Mouse (Mus musculus): ENCODE measurements at regions not wholly inside any gene's neighbourhood (a gene's known extent, or its start where the extent isn't known, plus 50 kb on each side); places are given as distances from the start of the nearest gene placed in this dataset.

- no peak overlapping the region for H3K4me3 ChIP-seq
- H3K36me3 ChIP-seq (replicated peaks), result no peaks in the 10 kb centered on the region
- no peak for DNase-seq (ENCODE audit: low spot score)
- H3K27me3 ChIP-seq (replicated peaks; ENCODE audit: low read depth, poor library complexity, severe bottlenecking), result 0 out of 2 replicates have a peak, but pooled peaks cover 8% of the 10 kb centered on the region
- no peaks in the 10 kb centered on the region for H3K9me3 ChIP-seq
- peaks cover 19% of the 10 kb centered on the region for H3K4me1 ChIP-seq
- 76% methylated on average over 9 of the region's 9 CpGs for WGBS
- H3K27ac ChIP-seq (replicated peaks), result no peak overlapping the region
These were observed 89.2 kb downstream of the Tmem170b start for GRCm38 (mm10) chr13:41694749-41695419.

- peak; percentile 56 for DNase-seq (ENCODE audit: low spot score)
- H3K27ac ChIP-seq (replicated peaks), result no peak overlapping the region
- H3K4me3 ChIP-seq, result no peak overlapping the region
- H3K36me3 ChIP-seq (replicated peaks), result no peaks in the 10 kb centered on the region
- H3K4me1 ChIP-seq, result peaks cover 18% of the 10 kb centered on the region
- no peaks in the 10 kb centered on the region for H3K9me3 ChIP-seq
- 0 out of 2 replicates have a peak, but pooled peaks cover 8% of the 10 kb centered on the region for H3K27me3 ChIP-seq (replicated peaks; ENCODE audit: low read depth, poor library complexity, severe bottlenecking)
- 30% methylated on average over 7 of the region's 7 CpGs for WGBS
These were observed 91.2 kb downstream of the Tmem170b start for GRCm38 (mm10) chr13:41696767-41697445.

- Histone ChIP-seq H3K27me3 (replicated peaks; ENCODE audit: low read depth, poor library complexity, severe bottlenecking) (0 out of 2 replicates have a peak, but pooled peaks cover 8% of the 10 kb centered on the region), H3K4me1 (peaks cover 35% of the 10 kb centered on the region), H3K9me3 (no peaks in the 10 kb centered on the region), H3K36me3 (replicated peaks) (no peaks in the 10 kb centered on the region), H3K4me3 (no peak overlapping the region), H3K27ac (replicated peaks) (no peak overlapping the region)
- DNase-seq (ENCODE audit: low spot score), result no peak
- 69% methylated on average over 3 of the region's 3 CpGs for WGBS
These were observed 95.6 kb downstream of the Tmem170b start for GRCm38 (mm10) chr13:41701345-41701744.

- WGBS, result 85% methylated on average over 8 of the region's 8 CpGs
- no peak overlapping the region for H3K4me3 ChIP-seq
- H3K27me3 ChIP-seq (replicated peaks; ENCODE audit: low read depth, poor library complexity, severe bottlenecking), result 0 out of 2 replicates have a peak, but pooled peaks cover 8% of the 10 kb centered on the region
- peaks cover 30% of the 10 kb centered on the region for H3K4me1 ChIP-seq
- no peaks in the 10 kb centered on the region for H3K36me3 ChIP-seq (replicated peaks)
- no peaks in the 10 kb centered on the region for H3K9me3 ChIP-seq
- no peak overlapping the region for H3K27ac ChIP-seq (replicated peaks)
- DNase-seq (ENCODE audit: low spot score), result no peak
These were observed 96.1 kb downstream of the Tmem170b start for GRCm38 (mm10) chr13:41701829-41702231.

- H3K27me3 ChIP-seq (replicated peaks; ENCODE audit: low read depth, poor library complexity, severe bottlenecking), result 0 out of 2 replicates have a peak, but pooled peaks cover 8% of the 10 kb centered on the region
- no peak for DNase-seq (ENCODE audit: low spot score)
- 79% methylated on average over 2 of the region's 2 CpGs for WGBS
- no peaks in the 10 kb centered on the region for H3K9me3 ChIP-seq
- no peak overlapping the region for H3K27ac ChIP-seq (replicated peaks)
- no peaks in the 10 kb centered on the region for H3K36me3 ChIP-seq (replicated peaks)
- H3K4me1 ChIP-seq, result peaks cover 23% of the 10 kb centered on the region
- H3K4me3 ChIP-seq, result no peak overlapping the region
These were observed 97.5 kb downstream of the Tmem170b start for GRCm38 (mm10) chr13:41703196-41703595.

GRCm38 (mm10) chr13:41703618-41704017, 97.9 kb downstream of the Tmem170b start:
- H3K36me3 ChIP-seq (replicated peaks), result no peaks in the 10 kb centered on the region
- no peak for DNase-seq (ENCODE audit: low spot score)
- 67% methylated on average over 8 of the region's 8 CpGs for WGBS
- peaks cover 23% of the 10 kb centered on the region for H3K4me1 ChIP-seq
- H3K27me3 ChIP-seq (replicated peaks; ENCODE audit: low read depth, poor library complexity, severe bottlenecking), result 0 out of 2 replicates have a peak, but pooled peaks cover 8% of the 10 kb centered on the region
- no peak overlapping the region; the same call in 1 of the 2 replicates for H3K27ac ChIP-seq (replicated peaks)
- H3K9me3 ChIP-seq, result no peaks in the 10 kb centered on the region
- H3K4me3 ChIP-seq, result no peak overlapping the region

GRCm38 (mm10) chr13:41704806-41705205, 99.1 kb downstream of the Tmem170b start:
- no peak overlapping the region for H3K4me3 ChIP-seq
- WGBS, result 93% methylated on average over 2 of the region's 2 CpGs
- H3K36me3 ChIP-seq (replicated peaks), result no peaks in the 10 kb centered on the region
- H3K4me1 ChIP-seq, result peaks cover 25% of the 10 kb centered on the region
- DNase-seq (ENCODE audit: low spot score), result no peak
- H3K9me3 ChIP-seq, result no peaks in the 10 kb centered on the region
- no peaks in the 10 kb centered on the region for H3K27me3 ChIP-seq (replicated peaks; ENCODE audit: low read depth, poor library complexity, severe bottlenecking)
- no peak overlapping the region for H3K27ac ChIP-seq (replicated peaks)

GRCm38 (mm10) chr13:41705636-41706035, 99.9 kb downstream of the Tmem170b start:
- peak; percentile 26 for DNase-seq (ENCODE audit: low spot score)
- Histone ChIP-seq H3K27ac (replicated peaks) (no peak overlapping the region), H3K27me3 (replicated peaks; ENCODE audit: low read depth, poor library complexity, severe bottlenecking) (no peaks in the 10 kb centered on the region), H3K4me1 (peaks cover 25% of the 10 kb centered on the region), H3K9me3 (no peaks in the 10 kb centered on the region), H3K4me3 (no peak overlapping the region), H3K36me3 (replicated peaks) (no peaks in the 10 kb centered on the region)
- WGBS, result 50% methylated on average over 4 of the region's 4 CpGs

GRCm38 (mm10) chr13:41707811-41708210, 102.1 kb downstream of the Tmem170b start:
- H3K9me3 ChIP-seq, result no peaks in the 10 kb centered on the region
- H3K27ac ChIP-seq (replicated peaks), result no peak overlapping the region
- WGBS, result 83% methylated on average over 7 of the region's 7 CpGs
- no peak for DNase-seq (ENCODE audit: low spot score)
- H3K4me3 ChIP-seq, result no peak overlapping the region
- H3K27me3 ChIP-seq (replicated peaks; ENCODE audit: low read depth, poor library complexity, severe bottlenecking), result no peaks in the 10 kb centered on the region
- H3K4me1 ChIP-seq, result peaks cover 25% of the 10 kb centered on the region
- H3K36me3 ChIP-seq (replicated peaks), result no peaks in the 10 kb centered on the region

- no peak overlapping the region for H3K4me3 ChIP-seq
- H3K27me3 ChIP-seq (replicated peaks; ENCODE audit: low read depth, poor library complexity, severe bottlenecking), result no peaks in the 10 kb centered on the region
- no peaks in the 10 kb centered on the region for H3K9me3 ChIP-seq
- DNase-seq (ENCODE audit: low spot score), result no peak
- no peak overlapping the region for H3K27ac ChIP-seq (replicated peaks)
- H3K4me1 ChIP-seq, result peaks cover 15% of the 10 kb centered on the region
- 69% methylated on average over 7 of the region's 7 CpGs for WGBS
- H3K36me3 ChIP-seq (replicated peaks), result no peaks in the 10 kb centered on the region
These were observed 103.4 kb downstream of the Tmem170b start for GRCm38 (mm10) chr13:41709071-41709470.

- Histone ChIP-seq H3K4me1 (peaks cover 14% of the 10 kb centered on the region), H3K36me3 (replicated peaks) (no peaks in the 10 kb centered on the region), H3K27ac (replicated peaks) (no peak overlapping the region), H3K27me3 (replicated peaks; ENCODE audit: low read depth, poor library complexity, severe bottlenecking) (no peaks in the 10 kb centered on the region), H3K9me3 (no peaks in the 10 kb centered on the region), H3K4me3 (no peak overlapping the region)
- 37% methylated on average over 24 of the region's 24 CpGs for WGBS
- peak; percentile 83 for DNase-seq (ENCODE audit: low spot score)
These were observed 103.9 kb downstream of the Tmem170b start for GRCm38 (mm10) chr13:41709475-41710227.

GRCm38 (mm10) chr13:41712616-41713015, 106.9 kb downstream of the Tmem170b start:
- peak; percentile 13 for DNase-seq (ENCODE audit: low spot score)
- Histone ChIP-seq H3K36me3 (replicated peaks) (no peaks in the 10 kb centered on the region), H3K27me3 (replicated peaks; ENCODE audit: low read depth, poor library complexity, severe bottlenecking) (no peaks in the 10 kb centered on the region), H3K27ac (replicated peaks) (no peak overlapping the region), H3K9me3 (no peaks in the 10 kb centered on the region), H3K4me3 (no peak overlapping the region), H3K4me1 (peaks cover 2% of the 10 kb centered on the region; the same call in 1 of the 2 replicates)
- WGBS, result 63% methylated on average over 8 of the region's 8 CpGs
